Mouse (Mus musculus) liver, embryonic 11.5 days (tissue): ENCODE data around the gene Hjurp. TPM values are rescaled to one million over a fixed set of nuclear protein-coding genes. Genes with fewer than 3 reads are reported as not detected.
A peak's percentile ranks its signal among the peaks of the same experiment; 100 is the strongest.

Source experiments
- ATAC-seq: fragments of 200-750 bp; cut with Nextera tagmentation; replicated peaks from 2 replicates; pipeline ENCODE4 v1.8.0; 2017; ENCODE audit warnings: moderate number of reproducible peaks, mild to moderate bottlenecking, moderate TSS enrichment, moderate library complexity; ENCODE audit not compliant: low FRiP score
- DNase-seq: peaks from one replicate; pipeline ENCODE4 v3.0.0-alpha.2; 2017; ENCODE audit warnings: low spot score
- H3K27ac ChIP-seq: fragments of 300-500 bp; sonication (generic); 2 replicates; pipeline ENCODE4 v1.5.1; 2014; ENCODE audit warnings: mild to moderate bottlenecking, low read depth, low read length, control low read depth
- H3K27me3 ChIP-seq: fragments of 300-500 bp; sonication (generic); replicated peaks from 2 replicates; pipeline ENCODE4 v1.6.1; 2014; ENCODE audit warnings: low read length, mixed read lengths; ENCODE audit not compliant: control insufficient read depth, insufficient read depth
- H3K36me3 ChIP-seq: fragments of 300-500 bp; sonication (generic); 2 replicates; pipeline ENCODE4 v1.6.1; 2014; ENCODE audit warnings: mild to moderate bottlenecking, low read length, moderate library complexity, mixed read lengths; ENCODE audit not compliant: control insufficient read depth, insufficient read depth
- H3K4me1 ChIP-seq: fragments of 300-500 bp; sonication (generic); replicated peaks from 2 replicates; pipeline ENCODE4 v1.6.1; 2014; ENCODE audit warnings: low read length, mixed read lengths; ENCODE audit not compliant: control insufficient read depth, insufficient read depth
- H3K4me2 ChIP-seq: fragments of 300-500 bp; sonication (generic); 2 replicates; pipeline ENCODE4 v1.6.1; 2014; ENCODE audit warnings: mild to moderate bottlenecking, control low read depth, moderate library complexity
- H3K4me3 ChIP-seq: fragments of 300-500 bp; sonication (generic); 2 replicates; pipeline ENCODE4 v1.5.1; 2014; ENCODE audit warnings: low read depth, low read length, control low read depth
- H3K9ac ChIP-seq: fragments of 300-500 bp; sonication (generic); 2 replicates; pipeline ENCODE4 v1.6.1; 2014; ENCODE audit warnings: low read depth, low read length, control low read depth
- H3K9me3 ChIP-seq: fragments of 300-500 bp; sonication (generic); 2 replicates; pipeline ENCODE4 v1.6.1; 2016; ENCODE audit warnings: low read length, inconsistent platforms, mixed read lengths; ENCODE audit not compliant: control insufficient read depth
- WGBS: fragments of 180-500 bp; shearing (Covaris S2); extraction: QIAGEN DNeasy Blood & Tissue Kit; methylation state at CpG from one replicate; pipeline ENCODE4 v1.1.7; 2014; 5-methylcytosine and 5-hydroxymethylcytosine counted together
- polyA plus RNA-seq: library from polyadenylated mRNA; unstranded; fragments of >200 nt; fragmentation: Nextera tagmentation; extraction: Ambion mirVana; gene quantifications from 2 replicates; pipeline ENCODE4 v1.2.1, GENCODE M21; 2014

The Hjurp gene
- polyA plus RNA-seq, result 146 and 168 TPM in 2 replicates

DNA sequence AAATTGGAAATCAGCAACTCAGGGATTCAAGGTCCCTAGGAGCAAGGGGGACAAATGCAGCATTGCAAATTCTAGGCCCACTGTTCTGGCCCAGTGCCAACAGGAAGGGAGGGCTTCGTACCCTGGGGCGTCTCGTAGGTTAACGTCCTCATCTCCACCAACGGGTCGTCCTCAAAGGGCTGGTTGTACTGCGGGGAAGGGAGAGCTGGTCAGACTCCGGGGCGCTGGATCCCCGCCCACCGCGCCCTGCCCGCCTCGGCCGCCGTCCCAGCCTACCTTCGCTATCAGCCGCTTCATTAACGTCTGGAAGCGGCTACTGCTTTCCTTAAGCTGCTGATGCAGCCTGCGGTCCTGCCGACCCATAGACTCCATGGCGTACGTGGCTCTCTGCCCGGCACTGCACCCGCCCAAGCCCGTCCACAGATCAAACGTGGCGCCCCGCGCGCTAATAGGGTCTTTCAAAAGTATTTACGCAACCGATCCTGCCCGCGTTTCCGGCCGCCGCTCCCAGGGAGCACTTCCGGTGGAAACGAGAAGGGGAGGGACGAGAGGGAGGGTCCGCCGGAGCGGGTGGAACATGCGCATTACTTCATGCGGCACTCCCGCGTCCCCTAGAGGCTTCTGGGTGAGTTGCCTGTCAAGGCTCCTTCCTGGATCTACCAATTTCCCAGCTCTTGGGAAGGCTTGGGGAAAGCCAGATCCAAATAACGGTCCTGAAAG lies at the start of gene Hjurp, which contains the start of gene Trpm8:
Gene Hjurp, minus strand, starts transcription at position 536 of the 720 bp plus-strand sequence.
Gene Trpm8, plus strand, starts transcription at position 564 of the 720 bp plus-strand sequence.
- Histone ChIP-seq H3K4me2 (peak within 1 kb of the TSS; percentile 77), H3K9ac (peak within 1 kb of the TSS; percentile 91), H3K4me1 (peaks cover 15% of the 10 kb centered on the region), H3K36me3 (peaks cover 38% of the 10 kb centered on the region), H3K27me3 (no peaks in the 10 kb centered on the region), H3K4me3 (peak within 1 kb of the TSS; percentile 74), H3K9me3 (peaks cover 11% of the 10 kb centered on the region), H3K27ac (peak within 1 kb of the TSS; percentile 91)
- under 1% methylated on average over 50 of the region's 50 CpGs for WGBS
- DNase-seq (peak; percentile 100), ATAC-seq (peak; percentile 93)

DNA sequence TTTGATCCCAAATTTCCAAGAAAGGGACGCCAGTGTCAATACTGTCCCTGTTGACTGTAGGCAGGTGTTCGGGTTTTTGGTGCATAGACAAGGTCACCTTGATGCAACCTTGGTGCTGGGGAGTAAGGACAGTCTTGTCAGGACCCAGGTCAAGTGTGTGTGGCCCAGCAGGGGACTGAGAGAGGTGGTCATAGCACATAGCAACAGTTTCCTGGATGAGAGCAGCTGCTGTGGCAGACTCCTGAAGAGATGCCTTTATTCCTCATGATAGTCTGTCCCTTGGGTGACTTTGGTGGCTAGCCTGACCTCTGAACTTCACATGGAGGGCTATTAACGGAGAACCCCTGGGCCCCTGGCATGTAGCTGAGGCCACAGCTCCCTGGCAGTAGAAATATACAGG lies 45.7 kb upstream of the Hjurp start:
- ATAC-seq, result no peak
- Histone ChIP-seq H3K9ac (no peak overlapping the region), H3K27ac (no peak overlapping the region), H3K4me2 (no peak overlapping the region), H3K27me3 (no peaks in the 10 kb centered on the region), H3K4me1 (no peaks in the 10 kb centered on the region), H3K4me3 (no peak overlapping the region), H3K36me3 (no peaks in the 10 kb centered on the region), H3K9me3 (no peaks in the 10 kb centered on the region)
- DNase-seq, result no peak
- WGBS, result 61% methylated on average over 3 of the region's 3 CpGs

DNA sequence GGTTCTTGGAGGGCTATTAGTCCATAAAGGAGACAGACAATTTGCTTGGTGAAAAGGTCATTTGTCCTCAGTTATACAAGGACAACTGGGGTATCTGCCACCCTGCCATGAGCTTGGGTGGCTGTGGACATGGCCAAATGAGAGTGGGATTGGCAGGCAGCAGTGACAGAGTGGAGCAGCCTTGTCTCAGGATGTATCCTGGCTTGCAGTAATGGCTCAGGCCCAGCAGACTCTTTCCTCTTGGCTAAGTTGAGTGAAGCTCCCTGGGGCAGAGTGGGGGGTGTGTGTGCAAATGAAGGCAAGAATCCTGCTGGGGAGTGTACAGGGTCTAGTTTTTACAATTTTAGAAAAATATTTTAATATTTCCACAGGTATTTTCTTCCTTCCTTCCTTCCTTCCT lies 44.7 kb upstream of the Hjurp start:
- Histone ChIP-seq H3K4me1 (no peaks in the 10 kb centered on the region), H3K4me3 (no peak overlapping the region), H3K27me3 (no peaks in the 10 kb centered on the region), H3K27ac (no peak overlapping the region), H3K9me3 (no peaks in the 10 kb centered on the region), H3K36me3 (no peaks in the 10 kb centered on the region), H3K9ac (no peak overlapping the region), H3K4me2 (no peak overlapping the region)
- ATAC-seq (no peak), DNase-seq (no peak)

DNA sequence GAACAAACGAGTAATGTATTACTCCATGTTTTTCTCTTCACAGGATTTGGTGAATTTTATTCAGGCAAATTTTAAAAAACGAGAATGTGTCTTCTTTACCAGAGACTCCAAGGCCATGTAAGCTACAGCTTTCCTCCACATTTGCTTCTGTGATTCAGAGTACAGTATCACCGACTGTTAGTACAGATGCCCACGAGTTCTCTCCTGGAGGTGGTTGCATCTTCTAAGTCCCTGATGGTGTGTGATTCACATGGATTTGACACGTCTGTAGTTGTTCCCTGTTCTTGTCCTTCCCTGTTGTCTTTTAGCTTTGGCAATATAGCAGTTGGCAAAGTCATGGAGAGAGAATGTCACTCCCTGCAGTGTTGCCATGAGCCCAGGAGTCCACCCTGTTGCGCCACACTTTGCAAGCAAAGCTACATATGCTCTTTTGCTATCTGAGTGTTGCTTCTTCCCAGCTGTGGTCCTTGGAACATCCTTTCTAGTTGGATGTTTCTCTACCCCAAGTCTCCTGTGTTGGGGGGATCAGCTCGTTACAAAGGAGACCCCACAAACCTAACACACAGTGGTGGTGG lies 43.5 kb upstream of the Hjurp start:
- no peak overlapping the region for H3K9ac ChIP-seq
- H3K36me3 ChIP-seq, result no peaks in the 10 kb centered on the region
- no peak overlapping the region for H3K4me2 ChIP-seq
- no peak overlapping the region for H3K27ac ChIP-seq
- DNase-seq (no peak), ATAC-seq (no peak)
- H3K4me3 ChIP-seq, result no peak overlapping the region
- H3K27me3 ChIP-seq, result no peaks in the 10 kb centered on the region
- no peaks in the 10 kb centered on the region for H3K4me1 ChIP-seq
- no peaks in the 10 kb centered on the region for H3K9me3 ChIP-seq
- 68% methylated on average over 7 of the region's 7 CpGs for WGBS

DNA sequence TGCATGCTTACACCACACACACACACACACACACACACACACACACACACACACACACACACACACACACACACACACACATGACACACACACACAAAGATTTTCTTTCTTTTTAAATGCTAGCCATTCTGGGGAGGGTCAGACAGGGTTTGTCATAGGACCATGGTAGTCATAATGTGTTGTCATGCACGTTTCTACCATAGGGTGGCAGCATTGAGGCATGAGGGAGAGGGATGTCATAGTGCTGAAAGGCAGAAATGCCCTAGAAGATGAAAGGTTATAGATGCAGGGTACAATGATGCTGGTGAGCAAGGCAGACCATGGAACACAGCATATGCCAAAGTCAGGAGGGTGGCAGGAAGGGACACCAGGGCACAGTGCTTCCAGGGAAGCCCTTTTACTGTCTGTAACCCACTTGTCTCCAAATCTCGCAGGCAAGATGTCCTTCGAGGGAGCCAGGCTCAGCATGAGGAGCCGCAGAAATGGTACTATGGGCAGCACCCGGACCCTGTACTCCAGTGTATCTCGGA lies 41.2 kb upstream of the Hjurp start:
- Histone ChIP-seq H3K27me3 (no peaks in the 10 kb centered on the region), H3K36me3 (no peaks in the 10 kb centered on the region), H3K9ac (no peak overlapping the region), H3K4me2 (no peak overlapping the region), H3K4me3 (no peak overlapping the region), H3K9me3 (no peaks in the 10 kb centered on the region), H3K4me1 (no peaks in the 10 kb centered on the region), H3K27ac (no peak overlapping the region)
- 70% methylated on average over 6 of the region's 6 CpGs for WGBS
- ATAC-seq (no peak), DNase-seq (no peak)

DNA sequence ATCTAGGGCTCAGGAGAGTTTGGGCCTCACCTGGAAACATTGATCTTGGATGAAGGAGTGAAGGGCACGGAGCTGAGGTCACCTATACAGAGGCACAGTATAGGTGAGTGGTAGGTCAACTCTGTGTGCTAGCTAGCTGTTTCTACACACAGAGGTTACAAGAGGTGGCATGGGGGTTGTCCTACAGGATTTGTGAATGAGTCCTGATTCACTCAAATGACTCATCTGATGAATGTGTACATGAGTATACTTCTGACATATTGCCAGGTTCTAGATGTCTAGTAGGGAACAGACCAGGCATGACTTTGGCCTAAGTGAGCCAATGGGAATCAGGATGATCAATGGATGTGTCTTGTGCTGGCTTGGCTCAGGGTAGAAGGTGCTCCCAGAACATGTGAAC lies 39.8 kb upstream of the Hjurp start:
- Histone ChIP-seq H3K27me3 (no peaks in the 10 kb centered on the region), H3K27ac (no peak overlapping the region), H3K9me3 (no peaks in the 10 kb centered on the region), H3K4me3 (no peak overlapping the region), H3K36me3 (no peaks in the 10 kb centered on the region), H3K9ac (no peak overlapping the region), H3K4me1 (no peaks in the 10 kb centered on the region), H3K4me2 (no peak overlapping the region)
- no peak for DNase-seq
- WGBS, result 71% methylated on average over 1 of the region's 1 CpGs
- ATAC-seq, result no peak

DNA sequence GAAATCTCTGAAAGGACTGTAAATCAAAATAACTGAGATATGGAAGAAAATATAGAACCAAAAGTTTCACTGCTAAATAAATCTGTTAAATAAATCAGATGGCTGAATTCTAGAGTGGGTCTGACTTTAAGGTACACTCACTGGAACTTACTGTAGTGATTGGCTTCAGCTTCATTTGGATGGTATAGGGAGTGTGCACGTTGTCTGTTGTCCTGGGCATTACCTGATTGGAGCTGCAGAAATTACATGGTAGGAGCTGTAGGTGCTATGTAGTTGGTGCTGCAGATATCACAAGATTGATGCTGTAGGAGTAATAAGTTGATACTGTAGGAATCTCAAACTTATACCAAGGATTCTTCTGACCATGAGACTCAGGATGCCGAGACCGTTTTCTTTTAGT lies 32.9 kb upstream of the Hjurp start:
- H3K9me3 ChIP-seq, result peaks cover 44% of the 10 kb centered on the region
- WGBS, result 69% methylated on average over 3 of the region's 3 CpGs

DNA sequence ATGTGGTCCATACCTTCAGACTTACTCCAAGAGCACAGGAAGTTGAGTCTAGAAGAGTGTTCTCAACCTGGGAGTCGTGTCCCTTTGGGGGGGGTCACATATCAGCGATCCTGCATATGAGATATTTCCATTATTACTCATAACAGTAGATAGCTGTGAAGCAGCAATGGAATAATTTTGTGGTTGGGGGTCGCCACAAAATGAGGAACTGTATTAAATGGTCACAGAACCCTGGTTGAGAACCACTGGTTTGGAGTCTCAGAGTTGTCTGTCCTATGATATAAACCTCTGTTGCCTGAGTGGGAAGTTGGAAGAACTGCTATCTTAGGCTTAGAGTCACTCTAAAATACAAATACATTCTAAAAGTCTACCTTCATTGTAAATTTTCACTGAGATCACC lies 32.5 kb upstream of the Hjurp start:
- ATAC-seq (peak; percentile 22; the same call in 1 of the 2 replicates), DNase-seq (no peak)
- Histone ChIP-seq H3K9me3 (peaks cover 48% of the 10 kb centered on the region), H3K9ac (no peak overlapping the region), H3K36me3 (no peaks in the 10 kb centered on the region), H3K4me1 (no peaks in the 10 kb centered on the region), H3K4me3 (no peak overlapping the region), H3K27ac (no peak overlapping the region), H3K4me2 (no peak overlapping the region), H3K27me3 (no peaks in the 10 kb centered on the region)
- 43% methylated on average over 3 of the region's 3 CpGs for WGBS

More for the DNA sequence above, 32.9 kb upstream of the Hjurp start:
- H3K4me2 ChIP-seq, result no peak overlapping the region
- no peak overlapping the region for H3K9ac ChIP-seq
- no peak overlapping the region for H3K27ac ChIP-seq
- no peaks in the 10 kb centered on the region for H3K36me3 ChIP-seq
- no peaks in the 10 kb centered on the region for H3K4me1 ChIP-seq
- no peak overlapping the region for H3K4me3 ChIP-seq
- ATAC-seq (peak; percentile 42; the same call in 1 of the 2 replicates), DNase-seq (no peak)
- H3K27me3 ChIP-seq, result no peaks in the 10 kb centered on the region

DNA sequence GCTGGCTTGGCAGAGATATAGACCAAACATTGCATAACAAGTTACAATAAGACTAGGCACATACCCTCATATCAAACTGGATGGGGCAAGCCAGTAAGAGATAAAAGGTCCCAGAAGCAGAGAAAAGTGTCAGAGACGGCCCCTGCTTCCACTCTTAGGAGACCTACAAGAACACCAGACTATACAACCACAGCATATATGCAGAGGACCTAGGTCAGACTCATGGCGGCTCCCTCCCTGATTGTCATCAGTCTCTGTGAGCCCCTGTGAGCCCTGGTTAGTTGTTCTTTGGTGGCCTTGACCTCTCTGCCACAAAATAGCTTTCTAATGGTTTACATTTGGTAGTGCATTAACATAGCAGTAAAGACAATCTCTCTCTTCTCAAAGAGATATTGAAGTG lies 31.6 kb upstream of the Hjurp start:
- DNase-seq (peak; percentile 33), ATAC-seq (no peak)
- no peak overlapping the region for H3K4me2 ChIP-seq
- no peaks in the 10 kb centered on the region for H3K4me1 ChIP-seq
- WGBS, result 44% methylated on average over 2 of the region's 2 CpGs
- no peak overlapping the region for H3K9ac ChIP-seq
- peaks cover 56% of the 10 kb centered on the region for H3K9me3 ChIP-seq
- H3K36me3 ChIP-seq, result no peaks in the 10 kb centered on the region
- H3K27me3 ChIP-seq, result no peaks in the 10 kb centered on the region
- no peak overlapping the region for H3K27ac ChIP-seq
- no peak overlapping the region for H3K4me3 ChIP-seq
